ENCODE assay signal across 33 mouse cellular contexts in genomic region chr3:21878396-21878795, GRCm38 (mm10).
A peak's percentile ranks its signal among the peaks of the same experiment; 100 is the strongest.
DNase-seq lines count a peak whose midpoint lies in the region; ATAC-seq and TF ChIP-seq lines count a peak whose summit lies in the region.
"Had no signal": no experiment of that assay in that cellular context is flagged by ENCODE, and none has a peak within 500 bp of the region (broad histone marks: within the 10 kb centered on the region; RNA-seq: fewer than 3 reads in every experiment).

No protein-coding gene starts in this region.

- intact Hi-C loops in left cerebral cortex, postnatal 10 days (cut with DNase I), result no loop called here

- H3K36me3 ChIP-seq in liver, adult 2 months (ENCODE audit: control insufficient read depth, insufficient read depth, low read length), result no peaks in the 10 kb centered on the region
- no peaks in the 10 kb centered on the region for H3K36me3 ChIP-seq in midbrain, embryonic 11.5 days (ENCODE audit: control insufficient read depth, insufficient read depth, low read length)
- H3K36me3 ChIP-seq in midbrain, postnatal 0 days (ENCODE audit: insufficient read depth, low read length), result no peaks in the 10 kb centered on the region
- H3K36me3 ChIP-seq: heart, embryonic 10.5 days; heart, embryonic 15.5 days; hindbrain, embryonic 13.5 days; kidney, embryonic 15.5 days; limb, embryonic 13.5 days; liver, embryonic 13.5 days; midbrain, embryonic 12.5 days; neural tube, embryonic 15.5 days had no signal

- H3K9me3 ChIP-seq in midbrain, embryonic 11.5 days (ENCODE audit: control insufficient read depth, low read length), result no peaks in the 10 kb centered on the region
- H3K9me3 ChIP-seq in midbrain, postnatal 0 days (ENCODE audit: low read length), result no peaks in the 10 kb centered on the region
- H3K9me3 ChIP-seq: heart, embryonic 10.5 days; heart, embryonic 15.5 days; hindbrain, embryonic 13.5 days; kidney, embryonic 15.5 days; limb, embryonic 13.5 days; liver, embryonic 13.5 days; midbrain, embryonic 12.5 days; neural tube, embryonic 15.5 days had no signal

- H3K4me1 ChIP-seq in liver, adult 2 months (ENCODE audit: control insufficient read depth, insufficient read depth, low read length), result no peaks in the 10 kb centered on the region
- H3K4me1 ChIP-seq in midbrain, embryonic 11.5 days (ENCODE audit: control insufficient read depth, insufficient read depth, low read length), result no peaks in the 10 kb centered on the region
- no peaks in the 10 kb centered on the region for H3K4me1 ChIP-seq in midbrain, postnatal 0 days (ENCODE audit: insufficient read depth, low read length)
- H3K4me1 ChIP-seq: heart, embryonic 10.5 days; heart, embryonic 15.5 days; hindbrain, embryonic 13.5 days; kidney, embryonic 15.5 days; limb, embryonic 13.5 days; liver, embryonic 13.5 days; midbrain, embryonic 12.5 days; neural tube, embryonic 15.5 days had no signal

- no peak overlapping the region for H3K27ac ChIP-seq in liver, adult 2 months (replicated peaks; ENCODE audit: insufficient read depth, low read depth, low read length)
- no peak overlapping the region for H3K27ac ChIP-seq in midbrain, embryonic 11.5 days (ENCODE audit: low read depth, low read length)
- H3K27ac ChIP-seq in midbrain, postnatal 0 days (ENCODE audit: low read depth, low read length), result no peak overlapping the region
- H3K27ac ChIP-seq: heart, embryonic 10.5 days; heart, embryonic 15.5 days; hindbrain, embryonic 13.5 days; kidney, embryonic 15.5 days; layer of hippocampus, adult 2 months; left cerebral cortex, adult 2 months; limb, embryonic 13.5 days; liver, embryonic 13.5 days; midbrain, embryonic 12.5 days; neural tube, embryonic 15.5 days; stomach, postnatal 0 days had no signal

- no peak for TF ChIP-seq CTCF in liver, adult 2 months (IDR thresholded peaks at IDR 0.05; ENCODE audit: low read depth, low read length)
- TF ChIP-seq CTCF in midbrain, postnatal 0 days (IDR thresholded peaks at IDR 0.05), result no peak

- peak; percentile 31 for DNase-seq in liver, adult 2 months (ENCODE audit: extremely low read depth, low read depth, low spot score)
- DNase-seq in liver, result no peak
- peak; percentile 63 for DNase-seq in adipocyte (ENCODE audit: low spot score)
- DNase-seq in midbrain, embryonic 11.5 days (ENCODE audit: low spot score, missing footprints), result no peak
- DNase-seq in right cerebral cortex, adult 18-20 months, result no peak
- no peak for DNase-seq in left cerebral cortex, postnatal 10 days (ENCODE audit: extremely low spot score in 1 of 2, low spot score in 2 of 2)
- no peak for DNase-seq in midbrain, postnatal 0 days (ENCODE audit: low spot score)
- DNase-seq: adrenal gland, postnatal 10 days; cerebellum, adult 11-12 months; cerebellum, postnatal 10 days; forebrain, postnatal 0 days; gastrocnemius, postnatal 10 days; kidney, adult 11 months; liver, embryonic 13.5 days; lung, adult 18-20 months; spleen, adult 18-20 months; thymus, adult 2 months; thymus, postnatal 36 days had no signal

- no peaks in the 10 kb centered on the region for H3K79me2 ChIP-seq in liver, adult 2 months (ENCODE audit: control insufficient read depth, insufficient read depth, low read length)

- no peak overlapping the region for H3K4me2 ChIP-seq in midbrain, embryonic 11.5 days
- H3K4me2 ChIP-seq in midbrain, postnatal 0 days (ENCODE audit: low read depth, low read length, poor library complexity, severe bottlenecking), result no peak overlapping the region
- H3K4me2 ChIP-seq: heart, embryonic 15.5 days; hindbrain, embryonic 13.5 days; kidney, embryonic 15.5 days; limb, embryonic 13.5 days; liver, embryonic 13.5 days; midbrain, embryonic 12.5 days; neural tube, embryonic 15.5 days had no signal

- whole genome bisulfite sequencing in liver, adult 2 months, result 49% methylated on average over 2 of the region's 2 CpGs
- 91% methylated on average over 2 of the region's 2 CpGs for WGBS in midbrain, embryonic 11.5 days
- WGBS in midbrain, postnatal 0 days, result 78% methylated on average over 2 of the region's 2 CpGs

- no peak for TF ChIP-seq POLR2A in liver, adult 2 months (IDR thresholded peaks at IDR 0.05; ENCODE audit: extremely low read depth, insufficient read depth, low read length)

- H3K4me3 ChIP-seq in liver, adult 2 months (ENCODE audit: insufficient read depth, low read depth, low read length), result no peak overlapping the region
- no peak overlapping the region for H3K4me3 ChIP-seq in midbrain, embryonic 11.5 days (ENCODE audit: low read depth, low read length)
- no peak overlapping the region for H3K4me3 ChIP-seq in midbrain, postnatal 0 days (ENCODE audit: low read depth, low read length)
- H3K4me3 ChIP-seq: erythroblast, embryonic 14.5 days; heart, embryonic 10.5 days; heart, embryonic 15.5 days; hindbrain, embryonic 13.5 days; kidney, embryonic 15.5 days; layer of hippocampus, adult 2 months; left cerebral cortex, adult 2 months; limb, embryonic 13.5 days; liver, embryonic 13.5 days; midbrain, embryonic 12.5 days; neural tube, embryonic 15.5 days had no signal

- no peaks in the 10 kb centered on the region for H3K27me3 ChIP-seq in liver, adult 2 months (ENCODE audit: control insufficient read depth, insufficient read depth, low read length)
- H3K27me3 ChIP-seq in midbrain, embryonic 11.5 days (ENCODE audit: control insufficient read depth, insufficient read depth, low read length), result no peaks in the 10 kb centered on the region
- no peaks in the 10 kb centered on the region for H3K27me3 ChIP-seq in midbrain, postnatal 0 days (ENCODE audit: insufficient read depth, low read length)
- H3K27me3 ChIP-seq: CH12.LX; heart, embryonic 15.5 days; hindbrain, embryonic 13.5 days; kidney, embryonic 15.5 days; limb, embryonic 13.5 days; liver, embryonic 13.5 days; midbrain, embryonic 12.5 days; neural tube, embryonic 15.5 days had no signal

- peak; percentile 81 for ATAC-seq in megakaryocyte, adult 5-6 weeks (ENCODE audit: poor library complexity, severe bottlenecking)
- no peak for ATAC-seq in midbrain, embryonic 11.5 days (ENCODE audit: low FRiP score)
- no peak for ATAC-seq in midbrain, postnatal 0 days (ENCODE audit: low FRiP score)
- ATAC-seq: forebrain, postnatal 0 days; inflammation-experienced regulatory T-cells, adult 6 months; lung, postnatal 0 days had no signal

- no peak overlapping the region for H3K9ac ChIP-seq in liver, adult 2 months (ENCODE audit: low read depth, low read length)
- H3K9ac ChIP-seq in midbrain, embryonic 11.5 days (ENCODE audit: low read length), result no peak overlapping the region
- no peak overlapping the region for H3K9ac ChIP-seq in midbrain, postnatal 0 days (replicated peaks; ENCODE audit: low read length, poor library complexity, severe bottlenecking)
- H3K9ac ChIP-seq: forebrain, postnatal 0 days; heart, embryonic 15.5 days; hindbrain, embryonic 13.5 days; kidney, embryonic 15.5 days; limb, embryonic 13.5 days; liver, embryonic 13.5 days; midbrain, embryonic 12.5 days; neural tube, embryonic 15.5 days had no signal

Comparison
In these comparisons a context has a peak if more than half of its experiments do, and no peak if none do; other contexts are left out.
1. DNase-seq: peak in liver, adult 2 months (single experiment) and adipocyte (single experiment); none in liver (single experiment), midbrain, embryonic 11.5 days (single experiment), right cerebral cortex, adult 18-20 months (single experiment), left cerebral cortex, postnatal 10 days (0 of 2) and midbrain, postnatal 0 days (single experiment).